Mouse (Mus musculus): ENCODE results near the gene Mecom.

Mecom gene

DNA sequence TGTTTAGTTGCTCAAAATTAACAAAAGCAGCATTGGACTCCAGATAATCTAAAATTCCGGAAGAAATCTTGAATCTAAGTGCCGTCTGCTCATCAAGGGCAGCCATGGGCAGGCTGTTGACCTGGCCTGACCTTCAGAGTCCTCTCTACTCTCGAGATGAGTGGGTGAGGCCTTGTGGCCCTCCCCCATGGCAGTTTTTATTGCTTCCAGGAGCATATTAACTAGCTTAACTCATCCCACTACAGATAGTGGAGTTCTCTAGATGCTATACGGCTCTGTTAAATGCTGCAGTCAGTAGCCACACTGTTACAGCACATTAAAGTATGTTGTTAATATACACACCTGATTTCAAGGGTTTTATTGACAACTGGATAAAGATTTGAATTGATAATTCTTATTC is 333.2 kb downstream of the Mecom start:
- intact Hi-C loops (cut with DNase I): no loop called here

DNA sequence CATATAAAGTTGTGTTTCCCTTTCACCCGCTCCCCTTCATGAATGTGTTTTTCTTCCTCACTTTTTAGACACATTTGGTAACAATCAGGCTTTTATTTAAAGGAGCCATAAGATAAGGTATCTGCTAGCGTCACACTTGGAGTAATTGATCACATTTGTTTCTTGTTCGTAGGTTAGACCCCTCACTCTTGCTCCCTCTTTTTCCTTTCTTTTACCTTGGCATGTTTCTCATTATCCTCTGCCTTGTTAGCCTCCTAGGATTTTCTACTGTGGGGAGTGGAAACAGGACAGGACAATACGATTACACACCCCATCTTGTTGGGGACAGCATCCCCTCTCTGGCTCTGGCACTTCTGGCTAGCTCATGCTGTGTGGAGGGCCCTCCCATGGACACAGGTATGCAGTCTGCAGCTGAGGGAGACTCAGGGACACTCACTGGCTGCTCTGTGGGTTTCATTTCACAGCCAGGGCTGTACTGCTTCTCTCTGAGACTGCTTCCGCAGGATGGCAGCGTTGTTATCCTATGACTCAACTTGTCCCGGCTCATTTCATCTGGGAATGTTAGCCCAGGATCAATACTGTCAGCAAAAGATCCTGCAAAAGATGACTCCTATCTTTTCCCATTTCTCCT is 334.2 kb downstream of the Mecom start:
- intact Hi-C loops (cut with DNase I): no loop called here

DNA sequence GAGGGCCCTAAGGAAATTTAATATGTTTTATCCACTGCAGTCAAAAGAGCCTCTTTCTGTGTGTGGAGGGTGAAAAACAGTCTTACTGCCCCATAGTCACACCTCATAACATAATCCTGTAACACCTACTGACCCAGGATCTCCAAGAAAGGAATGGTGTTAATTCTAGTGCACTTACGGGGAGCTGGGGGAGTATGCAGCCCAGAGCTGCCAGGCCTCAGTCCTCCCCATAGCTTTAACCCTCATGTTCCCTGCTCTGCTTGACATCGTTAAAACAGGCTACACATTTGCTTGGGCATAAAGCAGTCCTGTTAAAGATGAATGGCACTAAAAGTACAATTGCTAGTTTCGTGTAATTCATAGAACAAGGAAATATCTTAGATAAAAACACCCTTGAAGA is 335.0 kb downstream of the Mecom start:
- intact Hi-C loops (cut with DNase I): no loop called here

DNA sequence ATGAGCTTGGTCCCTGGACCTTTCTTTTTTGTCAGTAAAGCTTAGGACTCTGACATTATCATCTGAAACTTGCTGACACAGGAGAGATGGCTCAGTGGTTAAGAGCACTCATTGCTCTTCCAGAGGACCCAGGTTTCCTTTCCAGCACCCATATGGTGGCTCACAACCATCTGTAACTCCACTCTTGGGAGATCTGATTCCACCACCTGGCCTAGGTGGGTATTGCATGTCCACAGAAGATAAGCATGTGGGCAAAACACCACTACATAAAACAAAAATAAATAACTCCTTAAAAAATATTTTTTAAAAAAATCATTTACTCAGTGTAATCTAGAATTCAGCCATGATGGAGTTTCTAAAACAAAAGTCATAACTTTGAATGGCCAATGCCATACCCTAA is 338.7 kb downstream of the Mecom start:
- intact Hi-C loops (cut with DNase I): no loop called here

DNA sequence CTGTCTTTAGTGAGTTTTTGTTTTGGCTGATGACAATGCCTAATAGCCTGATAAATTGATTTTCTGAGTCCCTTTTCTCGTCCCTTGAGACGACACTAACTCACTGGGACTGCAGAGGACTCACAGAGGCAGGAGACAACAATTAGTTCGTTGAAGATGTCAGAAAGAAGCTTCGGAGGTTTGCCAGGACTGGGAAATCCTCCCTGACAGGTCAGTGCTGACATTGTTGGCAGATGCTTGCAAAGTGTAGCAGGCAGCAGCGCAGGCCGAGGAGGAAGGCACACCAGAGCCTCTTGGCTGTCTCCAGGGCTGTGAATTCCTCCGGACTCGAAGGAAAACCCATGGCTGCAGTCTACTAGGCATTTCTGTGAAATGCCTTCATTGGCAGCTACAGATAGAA is 339.9 kb downstream of the Mecom start:
- intact Hi-C loops (cut with DNase I): no loop called here

DNA sequence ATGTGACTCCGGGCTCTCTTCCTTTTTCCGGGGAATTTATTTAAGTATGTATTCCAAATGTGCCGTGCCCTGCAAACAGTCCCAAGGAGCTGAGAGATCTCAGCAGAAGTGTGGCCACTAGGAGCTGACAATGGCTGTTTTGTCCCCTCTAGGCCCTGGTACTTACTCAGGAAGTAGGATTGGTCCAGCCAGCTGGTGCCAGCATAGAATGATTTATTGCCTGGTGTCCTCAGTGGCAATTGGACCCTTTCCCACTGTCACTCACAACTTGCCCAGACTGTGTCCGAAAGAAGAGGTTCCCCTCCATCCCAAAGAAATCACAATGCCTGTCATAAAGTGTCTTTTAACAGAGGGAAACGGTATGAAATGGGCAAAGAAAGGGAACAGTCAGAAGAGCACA is 340.4 kb downstream of the Mecom start:
- intact Hi-C loops (cut with DNase I): no loop called here

DNA sequence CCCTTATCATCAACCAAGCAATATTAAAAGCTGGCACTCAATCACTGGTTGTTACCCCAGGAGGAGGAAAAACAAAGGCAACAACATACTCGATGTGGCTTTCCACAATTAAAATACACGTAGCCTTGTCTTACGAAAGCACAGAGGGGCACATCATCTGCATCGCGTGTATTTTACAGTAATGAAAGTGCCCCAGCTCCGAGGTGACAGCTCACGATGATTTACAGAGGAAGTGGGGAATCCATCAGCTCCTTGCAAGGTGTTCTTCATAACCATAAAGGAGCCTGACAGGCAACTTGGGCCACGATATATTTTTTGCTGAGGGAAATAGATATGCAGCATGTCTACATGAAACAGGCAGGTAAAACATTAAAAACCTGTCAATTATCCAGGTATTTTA is 341.7 kb downstream of the Mecom start:
- intact Hi-C loops (cut with DNase I): no loop called here

DNA sequence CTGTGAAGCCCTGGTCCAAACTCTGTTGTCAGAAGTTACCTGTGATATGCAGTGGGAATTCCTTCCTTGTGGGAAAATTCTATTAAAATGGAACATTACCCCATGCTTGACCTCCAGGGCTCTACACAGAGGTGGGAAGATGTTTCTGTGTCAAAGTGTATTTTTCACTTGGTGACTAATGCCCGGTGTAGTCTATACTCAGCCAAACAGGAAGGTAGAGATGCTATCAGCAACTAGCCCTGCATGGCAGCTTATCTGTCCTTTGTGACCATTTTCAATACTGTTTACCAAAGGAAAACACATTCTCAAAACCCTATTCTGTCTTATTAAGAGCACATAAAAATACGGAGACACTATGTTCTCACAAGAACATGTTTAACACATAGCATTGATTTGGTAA is 344.0 kb downstream of the Mecom start:
- intact Hi-C loops (cut with DNase I): no loop called here

DNA sequence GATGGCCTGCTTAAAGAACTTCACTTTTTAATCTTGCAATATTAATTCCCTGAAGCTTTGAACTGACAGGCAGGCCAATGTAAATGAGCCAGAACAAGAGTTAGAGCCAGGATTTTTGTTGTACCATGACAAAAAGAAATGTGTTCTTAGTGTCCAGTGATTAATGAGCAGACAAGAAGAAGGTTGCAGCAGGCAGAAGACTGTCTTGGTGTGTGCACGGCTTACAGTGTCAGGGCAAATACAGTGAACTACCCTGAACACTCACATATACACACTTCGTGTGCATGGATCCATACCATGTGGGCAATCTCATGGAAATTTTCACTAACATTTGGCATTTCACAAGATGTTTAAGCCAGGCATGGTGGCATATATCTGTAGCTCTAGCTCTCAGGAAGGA is 349.0 kb downstream of the Mecom start:
- intact Hi-C loops (cut with DNase I): no loop called here

DNA sequence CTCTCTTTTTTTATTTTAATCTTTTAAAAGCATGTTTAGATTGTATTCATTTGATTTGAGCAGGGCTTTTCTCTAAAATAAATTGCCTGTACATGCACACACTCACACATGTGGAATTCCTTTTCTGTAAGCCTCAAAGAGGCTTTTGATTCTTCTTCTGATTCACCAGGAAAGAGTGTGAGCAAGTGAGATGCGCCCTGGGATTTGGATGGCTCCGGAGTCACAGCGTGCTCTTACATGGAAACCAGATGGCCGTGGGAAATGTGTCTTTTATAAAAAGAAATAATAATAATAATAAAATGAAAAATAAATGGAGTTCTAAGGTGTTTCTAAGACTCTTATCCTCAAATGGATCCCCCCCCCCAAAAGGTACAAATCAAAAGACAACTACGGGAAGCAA is 349.6 kb downstream of the Mecom start:
- intact Hi-C loops (cut with DNase I): no loop called here

DNA sequence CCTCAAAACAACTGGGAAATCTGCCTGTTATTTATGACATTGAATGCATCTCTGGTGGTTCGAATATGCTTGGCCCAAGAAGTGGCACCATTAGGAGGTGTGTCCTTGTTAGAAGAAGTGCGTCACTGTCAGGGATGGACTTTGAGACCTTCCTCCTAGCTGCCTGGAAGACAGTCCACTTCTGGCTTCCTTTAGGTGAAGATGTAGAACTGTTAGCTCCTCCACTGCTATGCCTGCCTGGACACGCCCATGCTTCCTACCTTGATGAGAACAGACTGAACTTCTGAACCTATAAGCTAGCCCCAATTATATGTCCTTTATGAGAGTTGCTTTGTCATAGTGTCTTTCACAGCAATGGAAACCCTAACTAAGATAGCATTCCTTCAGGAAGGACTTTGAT is 352.6 kb downstream of the Mecom start:
- intact Hi-C loops (cut with DNase I): no loop called here

DNA sequence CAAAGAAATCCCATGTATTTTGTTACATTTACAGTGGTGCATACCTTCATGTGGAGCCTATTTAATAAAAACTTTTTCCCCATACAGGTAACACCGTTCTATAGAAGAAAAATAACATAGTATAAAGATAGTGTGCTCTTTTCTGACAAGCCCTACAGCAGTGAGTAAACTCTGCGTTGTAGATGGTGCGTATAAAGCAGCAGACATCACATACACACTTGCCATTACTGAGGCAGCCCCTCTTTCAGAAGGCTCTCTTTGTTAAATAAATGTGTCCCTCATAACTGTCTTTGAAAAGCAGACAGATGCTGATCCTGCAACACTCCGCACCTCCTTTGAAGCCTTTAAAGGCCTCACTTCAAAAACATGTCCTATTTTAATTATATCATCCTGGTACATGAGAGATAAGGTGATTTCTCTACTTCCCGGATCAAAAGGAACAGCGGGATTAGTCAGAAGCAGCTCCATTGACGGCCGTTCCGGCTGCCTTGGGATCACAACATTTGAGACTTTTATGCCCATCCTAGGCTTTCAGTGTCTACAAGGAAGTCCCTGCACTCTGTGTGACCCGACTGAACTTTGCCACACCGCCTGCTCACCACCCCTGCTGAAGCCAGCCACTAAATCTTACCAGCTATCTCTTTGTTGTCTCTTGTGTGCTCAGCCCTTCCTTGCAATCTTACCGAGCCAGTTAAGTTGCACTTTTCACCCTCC is 355.4 kb downstream of the Mecom start:
- intact Hi-C loops (cut with DNase I): no loop called here

DNA sequence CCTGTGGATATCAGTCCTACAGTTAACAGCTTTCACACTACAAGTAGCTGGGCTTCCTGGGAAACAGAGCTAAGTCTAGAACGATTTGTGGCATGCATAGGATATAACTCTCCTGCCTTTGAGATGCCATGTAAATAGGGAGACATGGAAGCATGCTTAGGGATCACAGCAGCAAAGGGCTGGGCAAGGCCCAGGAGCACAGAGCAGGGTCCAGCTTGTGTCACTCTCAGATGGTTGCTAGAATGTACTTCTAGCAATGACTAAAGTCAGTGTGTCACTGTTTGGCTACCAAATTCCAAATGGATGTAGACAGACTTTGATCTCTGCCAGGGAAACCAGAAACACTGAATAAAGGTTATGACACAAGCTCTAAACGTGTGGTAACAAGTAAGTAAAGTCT is 358.5 kb downstream of the Mecom start:
- intact Hi-C loops (cut with DNase I): no loop called here

DNA sequence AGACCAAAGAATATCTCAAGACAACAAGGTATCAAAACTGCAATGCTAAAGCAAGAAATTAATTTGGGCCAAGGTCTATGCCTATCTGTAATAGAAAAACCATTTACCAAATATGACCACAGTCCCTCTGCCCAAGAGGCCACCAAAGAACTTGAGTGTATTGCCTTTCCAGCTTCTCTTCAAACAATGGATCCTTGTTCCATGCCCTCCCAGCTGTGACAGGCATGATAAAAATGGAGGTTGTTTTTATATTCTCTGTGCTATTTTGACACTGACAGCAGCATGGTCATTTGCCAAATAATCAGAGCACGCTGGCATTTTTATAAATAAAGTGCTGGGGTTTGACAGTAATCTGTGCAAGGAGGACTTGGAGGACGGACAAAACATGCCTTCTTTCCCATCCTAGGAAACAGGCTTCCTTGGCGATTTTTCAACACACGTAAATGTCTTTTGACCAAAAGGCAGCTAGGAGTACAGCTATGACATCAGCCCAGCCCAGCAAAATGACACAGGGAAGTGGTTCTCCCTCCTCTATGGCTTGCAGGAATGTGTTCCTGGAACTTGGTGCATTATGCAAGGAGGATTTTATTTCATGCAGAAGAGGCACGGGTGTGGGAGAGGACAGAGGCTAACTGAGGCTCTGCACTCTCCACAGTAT is 359.9 kb downstream of the Mecom start:
- intact Hi-C loops (cut with DNase I): no loop called here

DNA sequence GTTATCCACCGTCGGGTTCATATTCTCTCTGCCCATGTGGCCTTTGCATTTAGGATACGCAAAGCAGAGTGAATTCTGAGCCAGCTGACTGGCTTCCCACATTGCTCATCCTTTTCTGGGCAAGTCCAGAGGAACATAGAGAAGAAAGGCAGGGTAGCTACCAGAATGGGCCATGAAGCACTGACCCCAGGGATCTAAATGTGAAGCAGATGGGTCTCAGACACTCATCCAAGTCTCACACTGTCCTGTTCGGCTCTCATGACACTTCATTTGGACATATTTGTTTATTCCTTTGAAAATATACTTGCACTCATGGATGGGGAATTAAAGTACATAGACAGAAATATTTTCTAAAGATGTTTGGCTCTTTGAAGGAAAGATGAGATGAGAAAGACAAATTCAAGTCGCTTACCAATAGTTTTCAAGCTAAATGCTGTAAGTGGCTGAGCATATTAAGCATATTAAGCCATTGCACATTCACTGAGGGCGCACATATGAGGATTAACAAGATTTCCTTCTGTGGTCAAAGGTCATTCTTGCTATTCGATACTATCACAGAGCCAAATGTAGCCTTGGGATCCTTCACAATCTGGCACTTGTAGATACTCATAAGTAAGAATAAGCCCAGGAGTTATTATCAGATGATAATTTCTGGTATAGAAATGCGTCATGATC is 365.9 kb downstream of the Mecom start:
- intact Hi-C loops (cut with DNase I): no loop called here

DNA sequence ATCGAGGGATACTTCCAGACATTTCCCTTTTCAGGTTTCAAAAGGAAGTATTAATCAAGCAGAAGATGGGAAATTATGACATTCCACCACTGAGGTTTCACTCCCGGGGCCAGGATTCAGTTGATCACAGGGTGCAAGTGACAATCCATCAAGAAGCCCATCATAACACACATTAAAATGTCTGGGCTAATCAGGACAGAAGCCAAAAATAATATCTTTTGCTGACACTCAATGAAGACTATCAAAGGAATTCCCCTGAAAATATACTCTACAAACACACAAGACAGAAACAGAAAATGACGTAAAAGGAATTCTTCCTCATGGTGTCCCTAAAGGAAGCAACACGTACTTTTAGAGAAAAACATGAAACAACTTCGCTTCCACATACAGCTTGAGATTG is 371.2 kb downstream of the Mecom start:
- intact Hi-C loops (cut with DNase I): no loop called here

DNA sequence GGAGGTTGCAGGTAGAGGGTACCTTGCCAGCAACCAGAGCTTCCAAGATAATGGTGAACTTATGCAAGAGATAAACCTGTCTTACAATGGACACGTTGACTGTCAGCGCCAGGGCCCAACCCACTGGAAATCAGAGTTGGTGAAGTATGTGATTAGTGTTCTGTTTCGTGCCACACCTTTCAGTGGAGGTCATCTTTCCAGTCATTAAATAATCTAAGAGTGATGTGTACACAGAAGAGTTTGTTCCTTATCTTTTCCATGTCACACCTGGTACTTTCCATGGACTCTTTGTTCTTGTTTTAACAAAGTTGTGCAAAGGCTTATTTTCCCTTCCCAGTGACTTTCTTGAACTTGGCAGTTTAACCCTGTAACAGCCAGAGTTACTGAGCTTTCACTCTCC is 374.0 kb downstream of the Mecom start:
- intact Hi-C loops (cut with DNase I): no loop called here

DNA sequence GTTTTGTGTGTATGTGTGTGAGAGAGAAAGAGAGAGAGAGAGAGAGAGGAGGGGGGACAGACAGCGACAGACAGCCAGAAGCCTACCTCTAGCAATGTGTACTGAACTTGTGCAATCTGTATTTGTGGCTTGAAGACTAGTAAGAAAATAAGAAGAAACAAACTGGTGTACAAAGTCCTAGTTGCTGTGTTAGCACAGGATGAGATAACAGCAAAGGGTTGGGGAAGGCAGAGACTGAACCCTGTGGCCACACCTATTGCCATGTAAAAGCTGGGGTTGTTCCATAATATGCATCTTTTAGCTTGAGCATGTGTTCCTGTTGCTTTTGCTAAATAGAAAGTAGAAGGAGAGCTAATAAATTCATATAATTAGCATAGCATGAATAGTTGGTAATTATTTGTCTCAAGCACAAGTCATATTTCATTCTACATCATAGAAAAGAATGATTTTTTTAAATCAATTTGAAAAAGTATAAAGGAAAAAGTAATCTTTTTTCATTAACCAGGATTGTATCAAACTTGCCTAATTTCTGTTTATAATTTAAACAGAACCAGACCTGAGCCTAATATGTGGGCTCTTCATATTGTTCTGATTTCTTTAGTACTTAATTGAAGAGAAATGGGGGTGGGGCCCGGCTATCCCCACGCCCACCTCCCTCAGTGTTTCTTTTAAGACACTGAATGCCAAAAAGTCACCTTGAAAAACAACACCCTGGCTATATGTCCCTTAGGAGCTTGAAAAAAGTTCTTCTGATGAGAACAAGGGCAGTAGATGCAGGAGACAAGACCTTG is 379.2 kb downstream of the Mecom start:
- intact Hi-C loops (cut with DNase I): no loop called here

DNA sequence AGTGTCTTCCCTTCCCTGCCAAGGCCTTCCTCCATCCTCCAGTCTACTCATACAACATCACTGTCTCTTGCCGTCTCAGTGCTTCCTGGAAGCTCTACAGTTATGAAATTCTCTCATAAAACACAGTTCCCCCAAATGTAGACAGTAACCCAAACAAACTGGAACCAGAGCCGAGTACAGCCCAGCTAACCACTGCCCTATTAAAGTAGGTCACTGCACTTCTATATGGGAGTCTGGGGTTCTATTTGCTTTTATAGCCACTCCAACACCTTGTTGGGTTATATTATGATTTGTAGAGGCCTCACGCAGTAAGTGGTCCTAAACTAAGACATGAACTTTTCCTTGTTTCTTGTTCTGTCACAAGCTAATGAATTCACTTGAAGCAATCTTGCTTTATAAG is 380.8 kb downstream of the Mecom start:
- intact Hi-C loops (cut with DNase I): no loop called here

DNA sequence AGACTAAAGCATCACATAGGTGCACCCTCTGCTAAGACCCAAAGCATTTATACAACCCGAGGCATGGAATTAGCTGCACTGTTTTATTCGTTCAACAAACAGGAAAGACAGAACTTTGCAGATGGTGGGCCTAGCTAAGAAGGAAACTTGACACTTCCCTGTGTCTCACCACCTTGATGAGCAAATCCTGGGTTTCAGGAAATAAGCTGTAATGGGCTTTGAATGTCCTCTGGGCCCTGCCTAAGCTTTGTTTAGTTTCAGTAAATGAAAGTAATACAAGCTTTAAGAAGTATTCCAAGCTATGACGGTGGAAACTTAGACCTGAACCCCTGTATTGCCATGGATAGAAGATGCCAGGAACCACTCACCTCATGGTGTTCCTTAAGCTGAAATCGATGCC is 383.0 kb downstream of the Mecom start:
- intact Hi-C loops (cut with DNase I): no loop called here

DNA sequence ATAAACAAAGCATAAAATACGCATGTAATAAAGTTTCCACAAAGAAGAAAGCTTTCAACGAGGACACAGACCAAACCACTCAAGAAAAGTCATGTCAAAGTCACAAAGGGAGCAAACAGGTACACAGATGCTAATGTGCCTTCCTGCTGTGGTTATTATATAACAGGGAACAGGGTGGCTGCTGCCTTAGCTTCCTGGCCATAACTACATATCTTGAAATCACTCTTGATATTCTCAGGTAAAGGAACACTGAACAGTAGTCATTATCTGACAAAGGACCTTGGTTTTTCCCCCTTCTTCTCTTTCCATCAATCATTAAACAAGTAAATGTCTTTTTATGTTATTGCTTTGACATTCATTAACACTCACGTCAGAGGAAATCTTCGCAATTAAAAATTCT is 384.4 kb downstream of the Mecom start:
- intact Hi-C loops (cut with DNase I): no loop called here

Data from adrenal gland (tissue).